Mouse (Mus musculus): ENCODE data around the gene Mthfd1.

Gene Mthfd1

DNA sequence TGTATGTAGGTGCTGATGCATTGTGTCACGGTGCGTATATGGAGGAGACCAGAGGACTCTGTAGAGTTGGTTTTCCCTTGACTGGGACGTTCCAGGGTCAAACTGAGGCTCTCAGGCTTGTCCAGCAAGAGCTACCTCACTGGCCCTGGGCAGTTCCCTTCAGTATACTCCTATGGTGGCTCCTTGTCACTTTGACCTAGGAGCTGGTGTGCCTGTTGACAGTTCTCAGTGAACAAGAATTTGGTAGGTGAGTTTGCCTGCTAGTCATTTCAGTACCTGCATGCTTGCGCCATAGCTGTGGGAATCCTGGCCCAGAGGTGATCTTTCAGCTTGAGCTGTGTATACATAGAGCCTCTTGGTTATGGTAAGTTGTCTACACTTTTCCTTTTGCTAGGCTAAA, 7.8 kb downstream of the Mthfd1 start:
- DNase-seq (ENCODE audit: low read depth, low spot score): no peak

- DNase-seq (ENCODE audit: low read depth, low spot score): no peak
Measured at GRCm38 (mm10) chr12:76263876-76264275, 8.8 kb downstream of the Mthfd1 start.

DNA sequence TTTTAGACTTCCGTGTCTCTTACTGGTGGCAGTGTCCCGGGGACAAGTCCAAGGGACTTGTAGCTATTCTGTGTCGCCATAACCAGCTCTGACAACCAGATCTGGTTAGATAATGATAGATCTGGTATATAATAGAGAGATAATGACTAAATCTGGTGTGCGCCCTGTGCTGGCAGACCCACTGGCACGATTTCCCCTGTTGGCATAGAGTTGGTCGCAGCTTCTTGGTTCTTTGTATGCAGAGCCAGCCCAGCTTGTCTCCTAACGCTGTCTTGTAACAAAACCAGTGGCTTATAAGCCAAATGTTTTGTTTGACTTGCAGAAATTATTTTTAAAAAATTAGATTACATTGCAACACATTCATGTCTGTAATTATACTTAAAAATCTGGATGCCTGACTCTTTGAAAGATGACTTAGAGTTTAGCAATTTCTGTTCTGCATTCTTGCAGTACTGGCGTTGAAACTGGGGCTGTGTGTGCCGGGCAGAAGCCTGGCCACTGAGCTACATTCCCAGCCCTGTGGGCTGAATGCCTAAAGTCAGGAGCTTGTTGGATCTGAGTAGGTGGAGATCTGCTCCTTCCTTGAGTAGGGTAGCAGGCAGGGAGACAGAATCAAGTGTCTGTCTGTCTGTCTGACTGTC, 9.3 kb downstream of the Mthfd1 start:
- DNase-seq (ENCODE audit: low read depth, low spot score): no peak

DNA sequence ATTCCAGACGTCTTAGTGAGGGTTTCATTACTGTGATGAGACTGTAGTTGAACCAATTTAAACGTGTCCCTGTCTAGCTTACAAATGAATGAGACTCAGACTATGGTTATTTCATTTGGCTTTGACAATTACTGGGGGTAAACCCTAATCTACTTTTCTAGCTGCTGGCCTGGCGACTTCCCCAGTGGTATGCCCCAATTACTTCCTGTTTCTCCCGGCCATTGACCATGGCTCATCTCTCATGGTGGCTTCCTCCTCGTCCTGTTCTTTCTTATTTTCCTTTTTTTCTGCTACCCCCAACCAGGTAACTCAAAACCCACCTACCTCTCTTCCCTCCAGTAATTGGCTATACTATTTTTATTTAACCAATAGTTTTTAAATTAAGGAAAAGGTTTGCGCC, 9.9 kb downstream of the Mthfd1 start:
- peak; percentile 38 for DNase-seq (ENCODE audit: low read depth, low spot score)

DNA sequence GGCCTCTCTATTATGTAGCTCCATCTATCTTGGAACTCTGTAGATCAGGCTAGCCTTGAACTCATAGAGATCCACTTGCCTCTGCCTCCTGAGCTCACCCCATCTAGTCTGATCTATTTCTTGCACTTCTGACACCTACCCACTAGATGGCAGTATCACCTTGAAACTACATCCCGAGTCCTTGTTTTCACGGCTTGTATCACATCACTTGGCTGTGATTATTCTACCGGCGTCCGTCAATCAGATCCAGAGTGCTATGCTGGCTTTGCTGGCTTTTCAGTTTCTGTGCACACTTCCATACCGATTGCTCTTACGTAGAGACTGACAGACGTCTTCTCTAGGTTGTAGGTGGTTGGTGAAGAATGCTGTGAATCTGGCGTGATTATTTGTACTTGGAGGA, 11.8 kb downstream of the Mthfd1 start:
- peak; percentile 68 for DNase-seq (ENCODE audit: low read depth, low spot score)

DNA sequence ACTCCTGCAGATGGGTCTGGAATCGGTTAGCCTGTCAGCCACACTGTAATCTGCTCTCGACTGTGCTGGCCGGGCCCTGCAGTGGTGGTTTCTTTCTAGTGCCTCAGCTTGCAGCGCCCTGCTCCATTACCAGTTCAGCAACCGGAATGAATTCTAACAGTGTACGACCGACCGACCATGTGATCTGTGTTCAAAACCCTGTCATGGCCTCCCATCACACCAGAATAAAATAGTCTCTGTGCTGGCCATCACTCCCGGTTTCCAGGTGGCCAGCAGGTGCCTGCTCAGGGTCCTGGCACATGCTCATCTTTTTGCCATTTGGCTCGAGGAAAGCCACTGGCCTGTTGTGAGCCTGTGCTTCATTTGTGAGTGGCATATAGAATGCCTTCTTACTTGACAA, 13.6 kb downstream of the Mthfd1 start:
- no peak for DNase-seq (ENCODE audit: low read depth, low spot score)

DNA sequence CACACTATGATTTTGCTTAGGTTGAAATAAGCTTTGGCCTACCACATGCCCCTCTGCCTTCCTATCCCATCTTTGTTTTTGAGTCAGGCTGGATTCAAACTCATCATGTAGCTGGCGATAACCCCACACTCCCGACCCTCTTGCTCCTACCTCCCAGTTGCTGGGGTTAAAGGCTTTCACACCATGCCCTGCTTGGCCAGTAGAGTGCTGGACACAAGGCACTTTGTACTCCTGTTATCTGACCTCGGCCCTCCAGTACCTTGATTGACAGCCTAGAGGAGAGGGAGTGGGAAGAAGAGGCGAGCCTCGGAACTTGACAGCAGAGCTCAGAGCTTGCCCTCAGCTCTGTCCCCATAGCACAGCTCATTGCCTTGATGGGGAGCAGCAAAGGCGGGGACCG, 14.1 kb downstream of the Mthfd1 start:
- no peak for DNase-seq (ENCODE audit: low read depth, low spot score)

GRCm38 (mm10) chr12:76271516-76271915, 16.4 kb downstream of the Mthfd1 start:
- DNase-seq (ENCODE audit: low read depth, low spot score): no peak

DNA sequence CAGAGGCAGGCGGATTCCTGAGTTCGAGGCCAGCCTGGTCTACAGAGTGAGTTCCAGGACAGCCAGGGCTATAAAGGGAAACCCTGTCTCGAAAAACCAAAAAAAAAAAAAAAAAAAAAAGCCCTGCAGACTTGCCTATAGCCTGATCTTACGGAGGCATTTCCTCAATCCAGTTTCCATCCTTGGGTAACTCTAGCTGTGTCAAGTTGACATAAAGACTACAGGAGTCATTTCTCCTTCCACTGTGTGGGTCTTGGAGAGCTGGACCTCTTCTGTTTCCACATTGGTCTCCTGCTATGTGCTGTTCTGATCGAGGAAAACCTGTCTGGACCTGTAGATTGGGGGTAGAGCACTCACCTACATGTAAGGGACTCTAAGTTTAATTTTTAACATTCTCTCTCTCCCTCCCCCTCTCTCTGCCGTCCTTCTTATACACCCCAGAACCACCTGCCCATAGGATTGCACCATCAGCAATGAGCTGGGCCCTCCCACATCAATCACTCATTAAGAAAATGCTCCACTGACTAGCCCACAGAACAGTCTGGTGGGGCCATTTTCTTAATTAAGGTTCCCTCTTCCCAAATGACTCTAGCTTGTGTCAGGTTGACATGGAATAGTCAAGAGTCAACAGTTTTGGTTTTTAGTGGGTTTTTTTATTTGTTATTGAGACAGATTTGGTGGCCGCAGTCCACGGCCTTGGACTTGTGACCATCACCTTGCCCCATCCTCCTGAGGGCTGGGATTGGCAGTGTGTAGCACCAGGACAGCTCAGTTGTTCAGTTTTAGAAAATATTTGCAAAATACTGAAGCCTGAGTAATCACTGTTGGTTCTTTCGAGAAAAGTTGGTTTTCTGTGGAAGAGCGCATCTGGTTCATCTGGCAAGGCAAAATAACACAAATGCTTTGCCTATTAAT, 17.8 kb downstream of the Mthfd1 start:
- no peak for DNase-seq (ENCODE audit: low read depth, low spot score)

- no peak for DNase-seq (ENCODE audit: low read depth, low spot score)
Measured at GRCm38 (mm10) chr12:76278209-76278608, 23.1 kb downstream of the Mthfd1 start.

DNA sequence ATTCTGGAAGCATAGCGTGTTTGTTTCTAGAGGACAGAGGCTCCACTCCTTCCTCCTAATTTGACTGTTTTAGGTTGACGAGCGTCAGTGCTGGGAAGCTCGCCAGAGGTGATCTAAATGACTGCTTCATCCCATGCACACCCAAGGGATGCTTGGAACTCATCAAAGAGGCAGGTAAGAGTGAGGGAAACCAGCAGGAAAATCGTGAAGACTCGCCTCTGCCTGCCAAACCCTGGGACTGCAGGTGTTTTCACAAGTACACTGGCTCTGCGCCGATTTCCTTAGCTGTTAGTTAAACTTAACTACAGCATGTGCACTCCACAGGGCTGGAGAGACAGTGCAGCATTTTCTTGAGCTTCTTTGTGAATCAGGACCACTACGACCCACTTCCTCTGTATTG, 25.5 kb downstream of the Mthfd1 start:
- no peak for DNase-seq (ENCODE audit: low read depth, low spot score)

GRCm38 (mm10) chr12:76281111-76281660, 26.1 kb downstream of the Mthfd1 start:
- no peak for DNase-seq (ENCODE audit: low read depth, low spot score)

- no peak for DNase-seq (ENCODE audit: low read depth, low spot score)
Measured at GRCm38 (mm10) chr12:76282132-76282531, 27.0 kb downstream of the Mthfd1 start.

DNA sequence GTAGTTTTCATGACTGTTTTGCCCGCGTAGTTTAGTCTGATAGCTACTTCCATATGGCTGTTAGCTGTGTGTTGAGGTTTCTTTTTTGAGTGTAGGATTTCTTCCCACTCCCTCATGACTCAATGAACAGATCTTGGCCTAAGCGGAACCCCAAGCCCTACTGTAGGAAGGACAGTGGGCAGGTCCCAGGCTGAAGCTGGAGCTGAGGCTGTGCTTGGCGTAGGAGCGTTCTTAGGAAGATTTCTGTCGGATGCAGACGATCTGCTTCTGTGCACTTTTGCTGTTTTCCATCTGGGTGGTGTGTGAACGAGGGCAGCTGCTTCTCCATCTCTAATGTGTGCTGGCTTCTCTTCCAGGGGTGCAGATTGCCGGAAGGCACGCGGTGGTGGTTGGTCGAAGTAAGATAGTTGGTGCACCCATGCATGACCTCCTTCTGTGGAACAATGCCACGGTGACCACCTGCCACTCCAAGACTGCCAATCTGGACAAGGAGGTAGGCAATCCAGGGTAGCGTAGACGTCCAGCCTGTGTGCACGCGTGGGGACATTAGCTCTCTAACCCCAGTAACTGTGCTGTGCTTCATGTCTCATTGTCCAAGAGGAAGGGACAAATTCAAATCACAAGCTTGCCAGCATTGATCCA, 27.6 kb downstream of the Mthfd1 start:
- no peak for DNase-seq (ENCODE audit: low read depth, low spot score)

DNA sequence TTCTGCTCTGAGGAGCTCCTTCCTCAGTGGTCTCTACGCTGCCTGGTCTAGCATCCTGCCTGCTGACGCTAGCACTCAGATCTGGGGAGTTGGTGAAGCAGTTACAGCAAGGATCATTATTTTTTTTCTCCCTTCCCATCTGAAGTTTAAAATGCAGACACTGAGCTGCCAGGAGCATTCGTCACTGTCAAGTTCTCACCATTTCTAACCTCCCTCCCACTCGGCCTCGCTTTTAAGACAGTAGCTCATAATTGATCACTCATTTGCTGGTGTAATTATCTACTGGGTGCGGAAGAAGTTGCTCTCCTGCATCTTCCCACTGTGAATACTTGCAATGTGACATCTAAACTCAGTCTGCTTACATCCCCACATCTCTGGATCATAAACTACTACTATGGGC, 30.3 kb downstream of the Mthfd1 start:
- DNase-seq (ENCODE audit: low read depth, low spot score): no peak

DNA sequence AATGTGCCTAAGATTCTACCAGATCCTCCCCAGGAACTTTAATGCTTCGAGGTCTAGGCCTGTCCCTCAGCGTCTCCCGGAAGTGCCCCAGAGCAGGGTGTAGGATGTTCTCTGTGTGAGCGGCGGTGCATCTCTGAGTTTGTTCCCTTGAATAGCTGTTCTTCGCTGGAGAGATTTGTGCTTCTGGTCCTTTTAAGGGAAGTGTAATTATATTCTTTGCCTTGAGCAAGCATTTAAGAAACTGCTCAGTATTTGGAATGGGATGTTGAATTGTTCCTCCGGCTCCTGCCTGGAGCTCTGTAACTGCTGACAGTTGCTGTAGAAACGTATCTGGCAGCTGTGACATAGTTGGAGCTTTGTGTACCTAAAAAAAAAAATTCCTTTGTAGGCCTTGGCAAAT, 32.9 kb downstream of the Mthfd1 start:
- DNase-seq (ENCODE audit: low read depth, low spot score): no peak

DNA sequence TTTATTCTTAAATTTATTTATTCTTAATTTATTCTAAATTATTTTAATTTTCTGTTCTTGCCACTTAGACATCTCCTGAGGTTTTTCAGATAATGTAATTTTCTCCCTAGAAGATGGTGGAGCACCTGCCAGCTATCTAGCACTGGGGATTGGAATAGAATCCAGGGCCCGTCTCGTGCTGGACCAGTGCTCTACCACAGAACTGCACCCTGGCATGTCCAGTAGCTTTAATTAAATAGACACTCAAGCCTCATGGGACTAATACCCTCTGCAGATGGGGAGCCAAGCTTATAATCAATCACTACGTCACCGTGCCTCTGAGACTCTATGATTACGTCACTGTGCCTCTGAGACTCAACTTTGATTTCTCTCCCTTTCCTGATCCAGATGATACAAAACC, 33.4 kb downstream of the Mthfd1 start:
- no peak for DNase-seq (ENCODE audit: low read depth, low spot score)

GRCm38 (mm10) chr12:76289428-76289827, 34.3 kb downstream of the Mthfd1 start:
- DNase-seq (ENCODE audit: low read depth, low spot score): no peak

DNA sequence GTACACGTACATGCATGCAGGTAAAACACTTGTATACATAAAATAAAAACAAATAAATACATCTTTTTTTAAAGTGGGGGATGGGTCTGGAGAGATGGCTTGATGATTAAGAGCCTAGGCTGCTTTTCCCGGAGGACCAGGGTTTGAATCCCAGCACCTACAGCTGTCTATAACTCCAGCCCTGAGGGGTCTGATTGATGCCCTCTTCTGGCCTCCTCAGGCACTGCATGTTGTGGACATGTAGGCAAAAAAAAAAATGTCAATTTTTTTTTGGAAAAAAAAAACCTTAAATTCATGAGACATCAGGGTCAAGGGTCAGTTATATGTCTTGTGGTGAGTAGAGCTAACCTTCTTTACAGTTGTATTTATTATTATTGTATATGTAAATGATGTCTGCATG, 35.2 kb downstream of the Mthfd1 start:
- peak; percentile 30 for DNase-seq (ENCODE audit: low read depth, low spot score)

- peak; percentile 41 for DNase-seq (ENCODE audit: low read depth, low spot score)
Measured at GRCm38 (mm10) chr12:76293192-76293591, 38.1 kb downstream of the Mthfd1 start.

GRCm38 (mm10) chr12:76297830-76298229, 42.7 kb downstream of the Mthfd1 start:
- DNase-seq (ENCODE audit: low read depth, low spot score): no peak

GRCm38 (mm10) chr12:76299361-76299906, 44.3 kb downstream of the Mthfd1 start:
- no peak for DNase-seq (ENCODE audit: low read depth, low spot score)
